Mouse (Mus musculus): Measurements from ENCODE around the gene Whamm. TPM values are rescaled to one million over a fixed set of nuclear protein-coding genes. Genes with fewer than 3 reads are reported as not detected.

Gene Whamm
- total and polyA plus RNA-seq, 3 experiments: 5.4 to 13.3 (median 13.3) TPM

GRCm38 (mm10) chr7:81587238-81587637 lies 16.2 kb downstream of the Whamm start:
- H3K79me2 ChIP-seq (replicated peaks; ENCODE audit: control insufficient read depth, extremely low read depth, insufficient read depth, poor library complexity, severe bottlenecking): no peaks in the 10 kb centered on the region; the same call in 1 of the 2 replicates
- H3K9me3 ChIP-seq (replicated peaks; ENCODE audit: low read length): peaks cover 13% of the 10 kb centered on the region
- H3K4me1 ChIP-seq (ENCODE audit: control insufficient read depth in 1 of 2, insufficient read depth in 2 of 2): no peaks in the 10 kb centered on the region
- in situ Hi-C loops (cut with MboI; ENCODE audit: low pct_ligation_motif_present, low pct_unique_long_range_greater_than_20kb, low sequenced_read_pairs): no loop called here
- no peak overlapping the region for H3K9ac ChIP-seq (ENCODE audit: insufficient read depth, low read depth)
- H3K27me3 ChIP-seq (replicated peaks): no peaks in the 10 kb centered on the region
- H3K4me3 ChIP-seq (replicated peaks in 1 of 3; ENCODE audit: low read depth in 2 of 3, low read length in 2 of 3, poor library complexity in 1 of 3): no peak overlapping the region
- H3K4me2 ChIP-seq (ENCODE audit: insufficient read depth, low read depth, poor library complexity, severe bottlenecking): no peak overlapping the region
- DNase-seq (ENCODE audit: extremely low read depth): no peak
- TF ChIP-seq MEF2A (IDR thresholded peaks at IDR 0.05; ENCODE audit: borderline replicate concordance, low read depth, low read length) (no peak), KAT2A (IDR thresholded peaks at IDR 0.05; ENCODE audit: insufficient replicate concordance, low read length) (no peak), CHD2 (IDR thresholded peaks at IDR 0.05; ENCODE audit: low read length) (no peak), UBTF (IDR thresholded peaks at IDR 0.05; ENCODE audit: low read depth, low read length) (no peak), POLR2AphosphoS2 (IDR thresholded peaks at IDR 0.05; ENCODE audit: low read depth, low read length) (no peak), ETS1 (conservative IDR thresholded peaks at IDR 0.05; ENCODE audit: low read depth, low read length) (no peak), MXI1 (IDR thresholded peaks at IDR 0.05; ENCODE audit: low read depth, low read length) (no peak), EP300 (IDR thresholded peaks at IDR 0.05; ENCODE audit: low read length) (no peak), NELFE (IDR thresholded peaks at IDR 0.05; ENCODE audit: low read depth, low read length) (no peak), TBP (conservative IDR thresholded peaks at IDR 0.05; ENCODE audit: low read depth, low read length) (no peak), RAD21 (IDR thresholded peaks at IDR 0.05; ENCODE audit: low read depth, low read length) (no peak), MAX (IDR thresholded peaks at IDR 0.05; ENCODE audit: low read length) (no peak), ZKSCAN1 (IDR thresholded peaks at IDR 0.05; ENCODE audit: borderline replicate concordance, low read depth, low read length) (no peak), TCF12 (IDR thresholded peaks at IDR 0.05; ENCODE audit: low read depth, low read length) (no peak), PAX5 (IDR thresholded peaks at IDR 0.05; ENCODE audit: low read length) (no peak), POLR2A (IDR thresholded peaks at IDR 0.05; ENCODE audit: low read depth, low read length) (no peak), ZMIZ1 (IDR thresholded peaks at IDR 0.05; ENCODE audit: low read depth, low read length) (no peak), JUND (conservative IDR thresholded peaks at IDR 0.05; ENCODE audit: low read depth, low read length) (no peak), USF1 (IDR thresholded peaks at IDR 0.05; ENCODE audit: low read depth, low read length) (no peak)
- peaks cover 50 to 81% of the 10 kb centered on the region in 2 experiments for H3K36me3 ChIP-seq (replicated peaks in 1 of 2; ENCODE audit: control insufficient read depth in 1 of 2, insufficient read depth in 1 of 2, low read length in 1 of 2)
- dilution Hi-C loops (cut with MboI; ENCODE audit: extremely low pct_ligation_motif_present, extremely low pct_unique_long_range_greater_than_20kb, low sequenced_read_pairs): no loop called here
- no peak overlapping the region for H3K27ac ChIP-seq (ENCODE audit: insufficient read depth, low read depth)

- DNase-seq (ENCODE audit: extremely low read depth): no peak
- TF ChIP-seq TBP (conservative IDR thresholded peaks at IDR 0.05; ENCODE audit: low read depth, low read length): no peak
- TF ChIP-seq MXI1 (IDR thresholded peaks at IDR 0.05; ENCODE audit: low read depth, low read length): no peak
- dilution Hi-C loops (cut with MboI; ENCODE audit: extremely low pct_ligation_motif_present, extremely low pct_unique_long_range_greater_than_20kb, low sequenced_read_pairs) (no loop called here), in situ Hi-C loops (cut with MboI; ENCODE audit: low pct_ligation_motif_present, low pct_unique_long_range_greater_than_20kb, low sequenced_read_pairs) (no loop called here)
- Histone ChIP-seq H3K36me3 (replicated peaks in 1 of 2; ENCODE audit: control insufficient read depth in 1 of 2, insufficient read depth in 1 of 2, low read length in 1 of 2) (peaks cover 67 to 96% of the 10 kb centered on the region in 2 experiments), H3K27ac (ENCODE audit: insufficient read depth, low read depth) (no peak overlapping the region), H3K4me3 (replicated peaks in 1 of 3; ENCODE audit: low read depth in 2 of 3, low read length in 2 of 3, poor library complexity in 1 of 3) (no peak overlapping the region), H3K4me2 (ENCODE audit: insufficient read depth, low read depth, poor library complexity, severe bottlenecking) (no peak overlapping the region), H3K9me3 (replicated peaks; ENCODE audit: low read length) (peaks cover 1% of the 10 kb centered on the region), H3K4me1 (ENCODE audit: control insufficient read depth in 1 of 2, insufficient read depth in 2 of 2) (no peaks in the 10 kb centered on the region), H3K79me2 (replicated peaks; ENCODE audit: control insufficient read depth, extremely low read depth, insufficient read depth, poor library complexity, severe bottlenecking) (no peaks in the 10 kb centered on the region), H3K9ac (ENCODE audit: insufficient read depth, low read depth) (no peak overlapping the region), H3K27me3 (replicated peaks) (no peaks in the 10 kb centered on the region)
Measured at GRCm38 (mm10) chr7:81592686-81593085, 21.6 kb downstream of the Whamm start.

All from CH12.LX (cell line).